Mouse (Mus musculus): ENCODE measurements around the gene Ntrk3.

GRCm38 (mm10) chr7:78440896-78441295 is 296.9 kb downstream of the Ntrk3 start:
- TF ChIP-seq CTCF (conservative IDR thresholded peaks at IDR 0.05; ENCODE audit: insufficient read depth, insufficient read length, low read depth, low read length): no peak
- no peak for TF ChIP-seq POLR2A (IDR thresholded peaks at IDR 0.05; ENCODE audit: low read depth, low read length)
